In genomic region chr15:98005181-98005580, GRCm38 (mm10) we compare ENCODE assay signal across 12 mouse cellular contexts. TPM values are rescaled to one million over a fixed set of nuclear protein-coding genes. Genes with fewer than 3 reads are reported as not detected.
DNase-seq lines count a peak whose midpoint lies in the region; ATAC-seq and TF ChIP-seq lines count a peak whose summit lies in the region.
"Had no signal": no experiment of that assay in that cellular context is flagged by ENCODE, and none has a peak within 500 bp of the region (broad histone marks: within the 10 kb centered on the region; RNA-seq: fewer than 3 reads in every experiment).

No protein-coding gene starts in this region.

- in situ Hi-C loops in ES-E14 (cut with MboI; ENCODE audit: low sequenced_read_pairs in 2 of 2, unreplicated experiment in 2 of 2), result no loop called here

- no peak for ATAC-seq in heart, embryonic 13.5 days (ENCODE audit: extremely low read depth, insufficient number of reproducible peaks, low FRiP score, low TSS enrichment)
- no peak for ATAC-seq in forebrain, embryonic 15.5 days (replicated peaks)
- ATAC-seq in limb, embryonic 14.5 days (ENCODE audit: low FRiP score, low read depth), result no peak
- no peak for ATAC-seq in erythroid progenitor cell, adult 5-6 weeks (replicated peaks; ENCODE audit: low FRiP score, poor library complexity, severe bottlenecking)

- peak overlapping the region; percentile 57 for H3K4me3 ChIP-seq in heart, embryonic 13.5 days
- H3K4me3 ChIP-seq in ES-E14 (ENCODE audit: insufficient read depth in 1 of 2, low read depth in 1 of 2, low read length in 2 of 2, poor library complexity in 1 of 2, severe bottlenecking in 1 of 2), result peak overlapping the region; percentile 55; a peak in 3 of 4 replicates
- 0 out of 2 replicates have a peak overlapping the region, but pooled peaks have one; percentile 44 for H3K4me3 ChIP-seq in forebrain, embryonic 15.5 days
- peak overlapping the region; percentile 63 for H3K4me3 ChIP-seq in limb, embryonic 14.5 days (replicated peaks; ENCODE audit: low read length)

- no peaks in the 10 kb centered on the region for H3K9me3 ChIP-seq in heart, embryonic 13.5 days
- H3K9me3 ChIP-seq in ES-E14 (ENCODE audit: control insufficient read depth, insufficient read depth, low read depth, low read length), result no peaks in the 10 kb centered on the region
- H3K9me3 ChIP-seq in forebrain, embryonic 15.5 days, result no peaks in the 10 kb centered on the region
- no peaks in the 10 kb centered on the region for H3K9me3 ChIP-seq in limb, embryonic 14.5 days (ENCODE audit: control insufficient read depth, low read length)

- no peaks in the 10 kb centered on the region for H3K36me3 ChIP-seq in heart, embryonic 13.5 days
- no peaks in the 10 kb centered on the region for H3K36me3 ChIP-seq in ES-E14 (ENCODE audit: control insufficient read depth, insufficient read depth, low read length, poor library complexity, severe bottlenecking)
- H3K36me3 ChIP-seq in forebrain, embryonic 15.5 days, result no peaks in the 10 kb centered on the region
- no peaks in the 10 kb centered on the region; the same call in 1 of the 2 replicates for H3K36me3 ChIP-seq in limb, embryonic 14.5 days (ENCODE audit: control insufficient read depth, insufficient read depth, low read length)

- peak overlapping the region; percentile 91 for H3K4me2 ChIP-seq in heart, embryonic 13.5 days
- H3K4me2 ChIP-seq in forebrain, embryonic 15.5 days (replicated peaks), result peak overlapping the region; percentile 66
- peak overlapping the region; percentile 90 for H3K4me2 ChIP-seq in limb, embryonic 14.5 days (replicated peaks; ENCODE audit: low read depth, low read length, severe bottlenecking)

- 17% methylated on average over 11 of the region's 11 CpGs for WGBS in heart, embryonic 13.5 days
- 16% methylated on average over 11 of the region's 11 CpGs for WGBS in forebrain, embryonic 15.5 days
- WGBS in limb, embryonic 14.5 days, result 7% methylated on average over 11 of the region's 11 CpGs

- no peak for TF ChIP-seq POLR2A in limb, embryonic 14.5 days (IDR thresholded peaks at IDR 0.05; ENCODE audit: borderline replicate concordance, extremely low read depth, insufficient read depth, insufficient read length)

- no peak for DNase-seq in heart, postnatal 4 days
- DNase-seq in ES-E14 (ENCODE audit: low read depth, low spot score), result no peak
- no peak for DNase-seq in limb, embryonic 14.5 days (ENCODE audit: low spot score)
- DNase-seq in Muller cell, postnatal 12 days (ENCODE audit: inconsistent ontology term), result no peak
- DNase-seq in adrenal gland, adult 8-10 months, result no peak
- DNase-seq: right cerebral cortex, adult 18-20 months; thymus, adult 2 months had no signal

- no peak overlapping the region for H3K27ac ChIP-seq in heart, embryonic 13.5 days (replicated peaks)
- no peak overlapping the region for H3K27ac ChIP-seq in ES-E14 (ENCODE audit: insufficient read depth, low read depth, low read length, poor library complexity, severe bottlenecking)
- H3K27ac ChIP-seq in forebrain, embryonic 15.5 days (replicated peaks), result no peak overlapping the region
- H3K27ac ChIP-seq in limb, embryonic 14.5 days (replicated peaks; ENCODE audit: low read depth, low read length), result peak overlapping the region; percentile 87

- H3K27me3 ChIP-seq in heart, embryonic 13.5 days (replicated peaks), result peaks cover 77% of the 10 kb centered on the region
- H3K27me3 ChIP-seq in forebrain, embryonic 15.5 days, result peaks cover 33% of the 10 kb centered on the region; the same call in 1 of the 2 replicates
- H3K27me3 ChIP-seq in limb, embryonic 14.5 days (ENCODE audit: control insufficient read depth, insufficient read depth, low read length), result no peaks in the 10 kb centered on the region; the same call in 1 of the 2 replicates

- H3K9ac ChIP-seq in heart, embryonic 13.5 days, result peak overlapping the region; percentile 81
- no peak overlapping the region for H3K9ac ChIP-seq in ES-E14 (ENCODE audit: insufficient read depth, low read depth, low read length, poor library complexity, severe bottlenecking)
- H3K9ac ChIP-seq in forebrain, embryonic 15.5 days (replicated peaks), result no peak overlapping the region
- peak overlapping the region; percentile 84 for H3K9ac ChIP-seq in limb, embryonic 14.5 days (ENCODE audit: low read depth, low read length, severe bottlenecking)

- peaks cover 64% of the 10 kb centered on the region for H3K4me1 ChIP-seq in heart, embryonic 13.5 days
- peaks cover 0 to 7% of the 10 kb centered on the region in 2 experiments; a peak in 2 of 4 replicates for H3K4me1 ChIP-seq in ES-E14 (ENCODE audit: control insufficient read depth in 2 of 2, insufficient read depth in 2 of 2, low read length in 2 of 2, poor library complexity in 1 of 2)
- peaks cover 51% of the 10 kb centered on the region for H3K4me1 ChIP-seq in forebrain, embryonic 15.5 days
- H3K4me1 ChIP-seq in limb, embryonic 14.5 days (ENCODE audit: control insufficient read depth, insufficient read depth, low read length), result peaks cover 15% of the 10 kb centered on the region

TF ChIP-seq in ES-E14, 5 proteins besides CTCF, POLR2A, EP300 and RAD21:
- TF ChIP-seq ZNF384 (IDR thresholded peaks at IDR 0.05; ENCODE audit: low read depth, low read length) (no peak), HCFC1 (IDR thresholded peaks at IDR 0.05; ENCODE audit: borderline replicate concordance, insufficient read depth, low read length) (no peak), ZC3H11A (IDR thresholded peaks at IDR 0.05; ENCODE audit: borderline replicate concordance, low read depth, low read length) (no peak), MAFK (IDR thresholded peaks at IDR 0.05; ENCODE audit: insufficient read depth, low read depth, low read length) (no peak), CHD2 (IDR thresholded peaks at IDR 0.05; ENCODE audit: low read depth, low read length) (no peak)

RNA-seq across cellular contexts. Expression of gene Col2a1, which starts 0.7 kb away (rescaled TPM):
- 26.1 and 27.8 TPM in 2 replicates for polyA plus RNA-seq in heart, embryonic 13.5 days (2015; fragmentation: Nextera tagmentation; extraction: Ambion mirVana)
- total RNA-seq in heart, postnatal 4 days (2021), result 1 to 10 TPM; 1.1 to 1.3 TPM
- 9.5 and 10.9 TPM in 2 replicates for total RNA-seq in ES-E14 (2012; rRNA removed)
- 25.6 and 25.8 TPM in 2 replicates for polyA plus RNA-seq in forebrain, embryonic 15.5 days (2015; fragmentation: Nextera tagmentation; extraction: Ambion mirVana)
- polyA plus RNA-seq in limb, embryonic 14.5 days (2012; rRNA removed), result 1,642 and 1,975 TPM in 2 replicates
- 754 and 761 TPM in 2 replicates for polyA plus RNA-seq in limb, embryonic 14.5 days (2014; fragmentation: Nextera tagmentation; extraction: Ambion mirVana)
- under 1 TPM in 1 of 4 experiments, not detected in 3; 0.28 TPM for total RNA-seq in adrenal gland, adult 8-10 months (2022)
- total RNA-seq in erythroid progenitor cell, adult 5-6 weeks (2015; ENCODE audit: low replicate concordance), result not detected in 2 replicates
- total RNA-seq in erythroid progenitor cell, adult 5-6 weeks (2017; ENCODE audit: low replicate concordance), result not detected in 2 replicates
- total RNA-seq: hematopoietic stem cell, adult 5-6 weeks; megakaryocyte-erythroid progenitor cell, adult 5-6 weeks had no signal

RNA-seq across cellular contexts. Expression of gene Tmem106c, which starts 41.2 kb away (rescaled TPM):
- 29.6 and 36.5 TPM in 2 replicates for polyA plus RNA-seq in heart, embryonic 13.5 days (2015; fragmentation: Nextera tagmentation; extraction: Ambion mirVana)
- total RNA-seq in heart, postnatal 4 days (2021), result 10 to 100 TPM; 20.5 to 20.6 TPM
- total RNA-seq in ES-E14 (2012; rRNA removed), result 20.2 TPM in 2 replicates
- 60.8 and 66.2 TPM in 2 replicates for polyA plus RNA-seq in forebrain, embryonic 15.5 days (2015; fragmentation: Nextera tagmentation; extraction: Ambion mirVana)
- polyA plus RNA-seq in limb, embryonic 14.5 days (2012; rRNA removed), result 49.9 and 59.1 TPM in 2 replicates
- 49.8 and 51.5 TPM in 2 replicates for polyA plus RNA-seq in limb, embryonic 14.5 days (2014; fragmentation: Nextera tagmentation; extraction: Ambion mirVana)
- total RNA-seq in adrenal gland, adult 8-10 months (2022), result 10 to 100 TPM; 69.3 to 87.1 (median 77.0) TPM
- 2.1 and 2.5 TPM in 2 replicates for total RNA-seq in erythroid progenitor cell, adult 5-6 weeks (2015; ENCODE audit: low replicate concordance)
- 3.9 and 4.9 TPM in 2 replicates for total RNA-seq in erythroid progenitor cell, adult 5-6 weeks (2017; ENCODE audit: low replicate concordance)

Comparison
In these comparisons a context has a peak if more than half of its experiments do, and no peak if none do; other contexts are left out.
1. H3K9ac ChIP-seq: peak in heart, embryonic 13.5 days (single experiment) and limb, embryonic 14.5 days (single experiment); none in ES-E14 (single experiment) and forebrain, embryonic 15.5 days (single experiment).
2. Peak in every context shown above with its lines, with median percentiles within 50 percentile points of each other: H3K4me2 ChIP-seq and H3K4me3 ChIP-seq.